Mouse (Mus musculus) megakaryocyte-erythroid progenitor cell, adult 5-6 weeks (primary cell): ENCODE measurements around the gene Klhl32. TPM values are rescaled to one million over a fixed set of nuclear protein-coding genes. Genes with fewer than 3 reads are reported as not detected.

Experiments
- ATAC-seq: replicated peaks from 2 replicates; pipeline ENCODE4 v1.8.0; 2016; ENCODE audit warnings: mild to moderate bottlenecking, inconsistent platforms; ENCODE audit not compliant: severe bottlenecking, poor library complexity, low FRiP score, low TSS enrichment
- total RNA-seq, 2 experiments: library from RNA; stranded (forward) in 1 of 2; stranded (reverse) in 1 of 2; fragments of 200-1000, 215-1000 nt in 1 of 2; fragments of >200 nt in 1 of 2; fragmentation: Nextera tagmentation in 1 of 2; gene quantifications; 2 replicates each; pipeline ENCODE4 v1.2.3; 2014 to 2017

Gene Klhl32
- total RNA-seq, 2 experiments from 2014 or later = not detected

DNA sequence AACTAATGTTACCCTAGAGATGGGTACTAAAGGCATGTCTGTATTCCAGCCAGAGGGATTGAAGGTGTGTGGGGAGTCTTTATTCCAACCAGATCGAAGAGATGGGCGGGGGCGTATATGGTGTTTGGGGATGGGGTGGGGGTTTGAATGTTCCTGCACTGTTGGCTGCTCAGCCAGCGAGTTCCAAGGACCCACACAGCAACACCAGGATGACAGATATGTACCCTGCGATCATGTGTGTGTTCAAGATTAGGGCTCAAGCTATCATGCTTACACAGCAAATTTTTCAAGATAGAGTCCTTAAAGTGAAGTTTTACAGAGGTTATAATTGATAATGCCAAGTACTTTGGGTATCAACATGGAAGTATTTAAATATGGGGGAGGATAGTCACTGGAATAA is 273.3 kb downstream of the Klhl32 start:
- ATAC-seq = 0 out of 2 replicates have a peak, but pooled peaks have one; percentile 41

DNA sequence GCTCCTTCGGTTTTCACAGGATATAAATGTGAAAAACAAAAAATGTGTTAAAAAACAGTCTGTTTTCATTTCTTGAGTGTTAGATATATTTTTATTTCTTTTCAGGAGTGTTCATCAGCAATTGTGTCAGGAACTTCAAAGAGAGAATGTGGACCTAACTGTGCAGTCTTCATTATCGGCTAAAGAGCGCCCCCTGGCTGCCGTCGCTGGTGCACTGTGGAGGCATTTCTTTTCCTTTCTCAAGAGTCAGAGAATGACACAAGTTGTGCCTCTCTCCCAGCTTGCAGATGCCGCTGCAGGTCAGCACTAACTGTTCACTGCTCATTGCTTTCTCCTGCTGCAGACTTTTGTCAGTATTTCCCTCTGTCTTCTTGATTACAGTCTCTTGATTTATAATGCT is 276.6 kb downstream of the Klhl32 start:
- ATAC-seq = peak; percentile 95

GRCm38 (mm10) chr4:24568989-24569556 is 281.9 kb downstream of the Klhl32 start:
- no peak for ATAC-seq

DNA sequence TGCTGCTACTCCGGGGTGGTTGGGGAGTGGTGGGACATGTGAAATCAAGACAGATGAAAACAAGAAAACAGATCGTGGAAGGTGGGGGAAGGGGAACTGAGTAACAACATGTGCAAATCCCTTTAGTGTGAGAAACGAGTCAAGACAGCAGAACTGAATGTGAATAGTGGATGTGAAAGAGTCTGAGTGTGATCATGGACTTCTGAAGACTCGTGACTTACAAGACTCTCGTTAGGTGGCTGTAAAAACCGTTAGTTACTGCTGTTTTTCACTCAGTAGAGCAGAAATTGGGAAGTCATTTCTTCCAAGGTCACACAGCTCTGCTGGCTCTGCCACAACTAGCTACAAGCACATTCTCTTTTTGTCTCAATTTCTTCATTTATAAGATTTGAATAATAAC is 282.9 kb downstream of the Klhl32 start:
- ATAC-seq = no peak

Other genes starting within 250 kb of the Klhl32 start
- gene Ndufaf4, start 47.0 kb upstream of the Klhl32 start, total RNA-seq (2014; fragmentation: Nextera tagmentation) = 40.3 and 64.8 TPM in 2 replicates
- 36.1 and 46.6 TPM in 2 replicates for gene Ndufaf4, start 47.0 kb upstream of the Klhl32 start, total RNA-seq (2017)
- not detected in 2 replicates for gene Gpr63, start 115.3 kb upstream of the Klhl32 start, total RNA-seq (2014; fragmentation: Nextera tagmentation)
- gene Gpr63, start 115.3 kb upstream of the Klhl32 start, total RNA-seq (2017) = not detected in 2 replicates